Mouse (Mus musculus) megakaryocyte, adult 5-6 weeks (primary cell): ENCODE results near the gene Tsc22d4. TPM values are rescaled to one million over a fixed set of nuclear protein-coding genes. Genes with fewer than 3 reads are reported as not detected.
"Not testable (repeated sequence)": the region's sequence is repeated elsewhere in the genome, so short reads cannot be mapped to it uniquely, and the experiment has no call there.

Experiments used
- ATAC-seq: 2 replicates; pipeline ENCODE4 v1.8.0; 2016; ENCODE audit warnings: mild to moderate bottlenecking, inconsistent platforms; ENCODE audit not compliant: poor library complexity, severe bottlenecking
- total RNA-seq, 2 experiments: library from RNA; stranded (forward) in 1 of 2; stranded (reverse) in 1 of 2; fragments of 153-499, 151-499 nt in 1 of 2; fragments of 221-1000, 200-1000 nt in 1 of 2; gene quantifications; 2 replicates each; pipeline versions ENCODE4 v1.2.3 to v1.2.4; 2015 to 2017

Tsc22d4 gene
- total RNA-seq (2015) (55.9 and 74.7 TPM in 2 replicates), total RNA-seq (2017) (112 and 113 TPM in 2 replicates)

GRCm38 (mm10) chr5:137745214-137746171, at the start of gene Tsc22d4:
Gene Tsc22d4, plus strand, starts transcription at chr5:137745730.
- ATAC-seq: peak; percentile 60

GRCm38 (mm10) chr5:137695930-137696329, 49.6 kb upstream of the Tsc22d4 start:
- ATAC-seq: peak; percentile 75

DNA sequence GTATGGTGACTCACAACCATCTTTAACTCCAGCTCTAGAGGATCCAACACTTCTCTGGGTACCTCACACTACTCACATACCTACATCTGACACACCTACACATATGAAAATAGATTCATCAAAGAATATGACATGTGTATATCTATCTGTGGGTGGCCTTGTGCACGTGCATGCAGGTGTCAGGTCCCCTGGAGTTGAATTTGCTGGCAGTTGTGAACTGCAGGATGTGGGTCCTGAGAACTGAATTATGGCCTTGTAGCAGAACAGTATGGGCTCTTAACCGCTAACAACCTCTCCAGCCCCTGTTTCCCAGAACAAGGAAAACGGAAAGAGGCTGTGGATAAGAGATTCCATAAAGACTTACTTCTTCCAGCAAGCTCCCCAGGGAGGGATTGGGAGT, 46.5 kb upstream of the Tsc22d4 start:
- ATAC-seq: no peak

- no peak for ATAC-seq
These were observed 45.7 kb upstream of the Tsc22d4 start for GRCm38 (mm10) chr5:137699850-137700249.

GRCm38 (mm10) chr5:137705242-137705641, 40.3 kb upstream of the Tsc22d4 start:
- peak; percentile 66 for ATAC-seq

DNA sequence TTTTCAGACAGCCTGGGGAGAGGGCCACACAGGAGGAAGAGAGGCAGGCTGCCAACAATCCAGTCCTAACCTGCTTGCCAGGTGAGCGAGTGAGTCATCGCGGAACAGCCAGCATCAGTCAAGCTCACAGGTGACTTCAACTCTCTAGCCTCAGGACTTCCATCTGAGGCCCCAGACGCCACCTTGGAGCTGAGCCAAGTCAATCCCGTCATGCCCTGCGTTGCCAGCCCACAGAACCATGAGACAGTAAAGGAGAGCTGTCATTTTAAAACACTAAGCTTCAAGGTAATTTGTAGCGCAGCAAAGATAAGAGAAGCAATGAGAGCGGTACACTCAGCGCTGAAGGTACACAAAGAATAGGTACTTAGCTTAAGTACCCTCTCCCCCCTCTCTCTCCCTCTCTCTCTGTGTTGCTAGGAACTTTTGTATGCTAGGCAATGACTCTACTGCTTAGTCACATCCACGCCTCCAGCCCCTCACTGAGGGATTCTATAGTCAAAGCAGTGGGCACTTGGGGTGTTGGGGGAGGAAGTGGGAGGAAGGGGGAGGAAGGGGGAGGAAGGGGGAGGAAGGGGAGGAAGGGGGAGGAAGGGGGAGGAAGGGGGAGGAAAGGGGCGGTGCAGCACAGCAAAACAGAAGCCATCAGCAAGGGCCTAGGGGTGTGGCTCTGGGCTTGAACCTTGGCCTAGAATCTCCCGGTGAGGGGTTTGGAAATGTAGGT, 38.5 kb upstream of the Tsc22d4 start:
- peak; percentile 76 for ATAC-seq

DNA sequence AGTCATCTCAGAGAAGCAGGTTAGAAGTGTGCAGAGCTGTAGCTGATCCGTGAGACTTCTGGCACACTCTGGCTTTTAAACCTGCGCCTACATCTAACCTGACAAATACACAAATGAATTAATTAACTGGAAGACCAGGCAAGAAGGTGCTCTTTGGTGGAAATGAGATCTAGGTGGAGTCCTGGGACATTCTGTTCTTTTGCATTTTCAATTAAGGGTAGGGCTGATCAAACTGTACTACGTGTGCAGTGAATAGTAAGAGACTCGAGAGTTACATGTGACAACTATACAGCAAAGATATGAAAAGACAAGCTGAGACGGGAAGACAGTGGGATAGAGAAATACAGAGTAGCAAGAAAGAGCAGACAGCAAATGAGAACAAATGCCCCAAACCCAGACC, 32.1 kb upstream of the Tsc22d4 start:
- no peak for ATAC-seq

DNA sequence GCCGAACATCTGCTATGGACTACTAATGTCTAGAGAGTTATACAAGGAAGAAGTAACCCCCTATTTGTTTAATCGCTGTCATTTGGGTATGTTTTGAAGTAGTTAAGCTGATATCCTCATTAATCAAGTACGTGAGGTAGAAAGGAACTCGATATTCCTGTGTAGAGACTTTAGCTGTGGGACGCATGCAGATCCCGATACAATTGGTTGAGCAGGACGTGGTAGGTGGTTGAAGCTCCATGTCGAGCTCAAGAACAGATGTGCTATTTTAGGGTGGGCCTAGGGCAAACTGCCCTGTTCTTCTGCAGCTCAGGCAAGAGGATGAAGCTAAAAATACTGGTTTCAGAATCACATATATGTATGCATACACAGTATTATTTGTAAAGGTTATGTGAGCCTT, 29.8 kb upstream of the Tsc22d4 start:
- ATAC-seq: no peak

- peak; percentile 91 for ATAC-seq
These were observed 27.3 kb upstream of the Tsc22d4 start for GRCm38 (mm10) chr5:137718020-137718790.

DNA sequence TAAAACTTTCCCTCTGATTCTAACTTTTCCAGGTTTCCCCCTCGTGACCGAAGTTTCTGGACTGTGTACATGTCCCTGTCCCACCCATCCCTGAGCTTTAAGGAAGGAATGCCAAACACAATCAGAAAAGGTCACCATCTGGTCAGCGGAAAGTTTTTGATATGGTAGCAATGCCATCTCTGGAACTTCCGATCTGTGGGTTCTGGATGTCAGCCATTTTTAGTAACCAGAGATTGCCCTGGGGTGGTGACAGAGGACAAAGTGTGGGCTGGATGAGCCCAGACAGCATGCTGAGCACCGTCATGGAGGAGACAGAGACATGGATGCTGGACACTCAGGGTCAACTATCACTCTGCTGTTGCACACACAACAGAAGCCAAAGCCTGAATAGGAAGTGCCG, 26.4 kb upstream of the Tsc22d4 start:
- no peak for ATAC-seq

- not testable (repeated sequence) for ATAC-seq
These were observed 24.9 kb upstream of the Tsc22d4 start for GRCm38 (mm10) chr5:137720558-137721164.

DNA sequence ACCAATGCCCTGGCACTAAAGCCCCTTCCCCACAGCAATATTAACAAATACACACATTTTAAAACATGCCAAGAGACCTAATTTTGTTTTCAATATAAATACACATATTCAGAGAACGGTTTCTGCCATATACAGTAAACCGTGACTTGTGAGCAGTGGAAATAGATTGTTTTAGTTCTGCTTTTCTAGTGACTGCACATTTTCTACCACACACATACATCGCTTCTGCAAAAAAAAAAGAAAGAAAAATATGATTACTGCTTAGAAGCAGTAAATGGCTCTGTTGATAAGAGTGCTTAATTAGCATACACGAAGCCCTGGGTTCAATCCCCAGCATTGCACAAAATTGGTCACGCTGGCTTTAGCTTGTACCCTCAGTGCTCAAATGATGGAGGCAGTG, 21.7 kb upstream of the Tsc22d4 start:
- peak; percentile 85 for ATAC-seq

- no peak for ATAC-seq
These were observed 18.8 kb upstream of the Tsc22d4 start for GRCm38 (mm10) chr5:137726767-137727166.

DNA sequence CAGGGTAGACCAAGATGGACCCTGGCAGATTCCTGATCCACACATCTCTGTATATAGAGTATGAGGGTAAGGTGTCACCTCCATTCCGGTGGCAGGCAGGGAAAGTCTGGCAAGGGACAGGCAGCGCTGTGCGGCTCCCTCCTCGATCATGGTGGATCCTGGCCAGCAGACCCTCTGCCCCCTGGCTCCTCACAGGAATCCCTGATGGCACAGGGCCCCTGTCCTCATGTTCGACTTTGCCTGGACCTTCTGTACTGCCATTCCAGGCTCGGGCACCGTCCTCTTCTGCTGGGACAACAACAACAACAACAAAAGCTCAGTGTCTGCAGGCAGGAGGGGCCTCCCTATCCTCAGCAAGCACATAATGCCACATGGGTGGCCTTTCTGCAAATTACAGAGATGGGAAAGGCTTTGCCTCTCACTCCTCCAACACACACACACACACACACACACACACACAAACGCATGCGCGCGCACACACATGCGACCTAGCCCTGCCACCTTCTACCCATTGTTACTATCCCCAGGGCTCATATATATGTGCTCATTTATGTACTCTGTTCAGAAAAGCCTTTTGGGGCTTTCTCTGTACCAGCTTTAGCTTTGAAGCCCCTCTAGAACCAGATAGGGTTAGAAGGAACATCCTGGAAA, 11.8 kb upstream of the Tsc22d4 start:
- no peak for ATAC-seq

DNA sequence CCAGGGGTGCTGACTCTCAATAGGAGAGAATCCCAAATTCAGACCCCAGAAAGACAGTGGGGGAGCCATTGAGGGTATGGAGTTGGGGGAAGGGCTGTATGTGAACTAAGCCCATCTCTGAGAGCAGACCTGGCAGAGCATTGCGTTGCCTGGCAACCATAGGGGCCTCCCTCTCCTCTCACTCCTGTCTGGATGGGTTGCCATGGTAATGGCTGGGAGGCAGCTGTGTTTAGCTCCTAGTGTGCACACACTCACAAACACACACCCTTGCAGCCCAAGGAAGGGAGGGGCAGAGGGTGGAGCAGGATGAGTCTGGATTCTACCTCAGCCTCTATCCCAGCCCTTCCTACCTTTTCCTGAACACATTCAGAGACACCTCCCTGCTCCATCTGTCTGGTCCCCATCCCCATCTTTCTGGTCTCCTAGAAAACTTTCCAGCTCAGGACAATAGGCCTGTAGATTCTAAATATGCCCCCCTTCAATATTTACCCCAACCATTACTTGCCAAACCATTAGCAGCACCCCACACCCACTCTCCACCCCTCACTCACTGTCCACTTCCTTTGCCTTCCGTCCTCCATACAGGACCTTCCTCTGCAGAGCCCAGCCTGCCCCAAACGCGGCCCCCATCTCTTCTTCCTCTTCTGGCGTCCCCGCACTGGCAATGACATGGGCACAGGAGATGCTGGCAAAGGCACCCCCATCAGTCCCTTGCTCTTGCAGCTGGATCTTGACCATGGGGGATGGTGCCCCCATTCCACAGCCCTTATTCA, 11.1 kb upstream of the Tsc22d4 start:
- 0 out of 2 replicates have a peak, but pooled peaks have one; percentile 35 for ATAC-seq

DNA sequence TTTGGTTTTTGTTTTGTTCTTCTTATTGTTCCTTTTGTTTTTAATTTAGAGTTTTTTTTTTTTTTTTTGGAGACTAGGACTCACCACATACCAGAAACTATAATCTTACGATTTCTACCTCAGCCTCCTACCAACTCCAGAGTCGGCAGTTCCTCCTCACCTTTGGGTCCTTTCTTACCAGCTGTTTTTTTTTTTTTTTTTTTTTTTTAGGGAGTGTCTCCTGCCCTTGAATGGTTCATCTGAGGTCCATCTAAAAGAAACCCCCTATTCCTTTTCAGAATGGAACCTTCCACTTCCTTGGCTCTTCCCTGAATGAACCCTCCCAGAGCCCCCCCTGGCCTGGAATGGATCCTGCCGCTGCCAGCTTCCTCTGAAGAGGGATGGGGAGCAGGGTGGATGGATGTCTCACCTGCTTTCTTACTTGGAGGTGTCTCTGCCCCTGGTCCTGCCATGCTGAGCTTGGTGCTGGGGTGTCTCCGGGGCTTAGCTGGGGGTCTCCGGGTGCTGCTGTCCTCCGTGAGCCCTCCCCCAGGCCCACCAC, 8.1 kb upstream of the Tsc22d4 start:
- no peak for ATAC-seq

DNA sequence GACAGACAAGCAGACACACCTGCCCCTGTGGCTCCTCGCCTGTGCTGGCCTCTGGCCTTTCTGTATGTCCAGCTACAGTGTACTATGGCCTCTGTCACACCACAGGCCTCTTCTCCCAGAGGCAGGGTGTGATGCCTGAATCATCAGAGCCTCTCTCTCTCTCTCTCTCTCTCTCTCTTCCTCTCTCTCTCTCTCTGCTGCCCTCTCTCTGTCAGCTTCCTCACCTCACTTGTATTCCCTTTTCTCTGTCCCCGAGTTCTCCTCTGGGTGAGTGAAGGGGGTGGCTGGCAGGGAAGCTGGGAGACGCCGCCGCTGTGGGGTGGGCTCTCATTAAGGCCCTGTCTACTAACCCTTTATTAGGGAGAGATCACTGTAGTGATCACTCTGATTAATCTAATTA, 7.0 kb upstream of the Tsc22d4 start:
- ATAC-seq: no peak

DNA sequence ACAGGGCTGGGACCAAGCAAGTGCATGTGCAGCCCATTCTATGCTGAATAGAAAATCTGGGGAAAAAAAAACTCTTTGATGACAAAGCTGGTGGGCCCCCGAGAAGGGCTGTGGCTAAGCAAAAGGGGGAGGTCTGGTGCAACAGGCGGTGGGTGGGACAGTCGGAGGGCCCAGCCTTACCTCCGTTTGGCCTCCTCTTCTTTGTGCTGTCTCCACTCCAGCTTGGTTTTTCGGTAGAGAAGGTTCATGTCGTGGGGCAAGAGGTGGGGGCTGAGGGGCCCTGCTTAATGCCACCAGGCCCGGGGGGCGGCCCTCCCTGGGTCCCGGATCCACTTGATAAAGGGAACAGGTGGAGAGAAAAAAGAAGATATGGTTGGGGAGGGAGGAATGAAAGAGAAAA, 6.1 kb upstream of the Tsc22d4 start:
- ATAC-seq: no peak

GRCm38 (mm10) chr5:137740506-137740905, 5.0 kb upstream of the Tsc22d4 start:
- no peak for ATAC-seq
